Mouse (Mus musculus) heart, postnatal 0 days (tissue): Measurements from ENCODE around the gene Plaur.

Experiments used
- CTCF ChIP-seq: IDR thresholded peaks from 2 replicates; pipeline ENCODE4 v1.5.1; 2016; ENCODE audit warnings: antibody characterized with exemption, control low read depth, low read depth
- EP300 ChIP-seq: IDR thresholded peaks from 2 replicates; pipeline ENCODE4 v1.6.1; 2016; ENCODE audit warnings: antibody characterized with exemption, low read depth

DNA sequence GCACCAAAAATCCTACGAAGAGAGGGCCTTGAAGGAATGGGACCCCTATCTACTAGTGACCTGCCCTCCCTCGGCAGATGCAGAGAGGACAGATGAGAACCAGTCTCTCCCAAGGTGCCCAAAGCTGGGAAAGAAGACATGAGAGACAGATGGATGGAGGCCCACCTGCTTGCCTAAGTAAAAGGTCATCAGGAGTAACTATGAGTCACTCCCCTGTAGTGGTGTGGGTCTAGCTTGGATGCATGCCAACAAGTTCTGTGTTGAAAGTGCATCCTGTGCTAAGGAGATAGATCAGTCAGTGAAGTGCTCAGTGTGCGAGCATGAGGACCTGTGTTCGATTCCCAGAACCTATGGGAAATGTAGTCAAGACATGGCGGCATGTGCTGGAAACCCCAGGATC is 16.6 kb downstream of the Plaur start:
- TF ChIP-seq CTCF (no peak), EP300 (no peak)
